Mouse (Mus musculus) cerebellum, adult 2 months (tissue): ENCODE data around the gene Zfp978. TPM values are rescaled to one million over a fixed set of nuclear protein-coding genes. Genes with fewer than 3 reads are reported as not detected.
"Not testable (repeated sequence)": the region's sequence is repeated elsewhere in the genome, so short reads cannot be mapped to it uniquely, and the experiment has no call there.

ENCODE experiments used
- DNase-seq, 2 experiments: peaks; one replicate each; pipeline ENCODE4 v3.0.0; 2021
- H3K27ac ChIP-seq: fragments of 200-500 bp; 2 replicates; pipeline ENCODE4 v1.5.1; 2012; ENCODE audit warnings: low read length, control low read depth, inconsistent platforms; ENCODE audit not compliant: insufficient read depth
- H3K27me3 ChIP-seq: fragments of 200-500 bp; 2 replicates; pipeline ENCODE4 v1.6.1; 2012; ENCODE audit warnings: inconsistent platforms, mild to moderate bottlenecking, low read length, moderate library complexity; ENCODE audit not compliant: control insufficient read depth, insufficient read depth
- H3K4me1 ChIP-seq: fragments of 200-500 bp; 2 replicates; pipeline ENCODE4 v1.6.1; 2011; ENCODE audit warnings: low read length; ENCODE audit not compliant: control insufficient read depth, insufficient read depth
- H3K4me3 ChIP-seq: fragments of 200-500 bp; replicated peaks from 2 replicates; pipeline ENCODE3; 2011; ENCODE audit warnings: mild to moderate bottlenecking, low read depth, low read length, control low read depth; ENCODE audit not compliant: insufficient read depth
- WGBS: fragments of 180-500 bp; shearing (Covaris S2); methylation state at CpG from one replicate; pipeline ENCODE4 v1.1.7; 2018; 5-methylcytosine and 5-hydroxymethylcytosine counted together
- polyA plus RNA-seq: library from polyadenylated mRNA; depleted of rRNA; stranded (reverse); fragments of >200 nt; gene quantifications from 2 replicates; pipeline ENCODE4 v1.2.3, GENCODE M21; 2012

Zfp978 gene
- polyA plus RNA-seq, 1 experiment: not detected

GRCm38 (mm10) chr4:147345061-147345554 is 16.0 kb upstream of the Zfp978 start:
- not testable (repeated sequence) for H3K4me3 ChIP-seq, H3K4me1 ChIP-seq, H3K27ac ChIP-seq, DNase-seq, H3K27me3 ChIP-seq
- WGBS: 86% methylated on average over 2 of the region's 2 CpGs

GRCm38 (mm10) chr4:147346361-147347035 is 14.6 kb upstream of the Zfp978 start:
- 56% methylated on average over 4 of the region's 4 CpGs for WGBS
- not testable (repeated sequence) for DNase-seq, H3K27me3 ChIP-seq, H3K4me3 ChIP-seq, H3K4me1 ChIP-seq, H3K27ac ChIP-seq

GRCm38 (mm10) chr4:147347300-147347699 is 13.8 kb upstream of the Zfp978 start:
- H3K27me3 ChIP-seq, H3K4me3 ChIP-seq, DNase-seq, H3K4me1 ChIP-seq, H3K27ac ChIP-seq: not testable (repeated sequence)
- 67% methylated on average over 4 of the region's 4 CpGs for WGBS

GRCm38 (mm10) chr4:147347880-147348279 is 13.2 kb upstream of the Zfp978 start:
- not testable (repeated sequence) for DNase-seq, H3K27me3 ChIP-seq, H3K4me3 ChIP-seq, H3K27ac ChIP-seq, H3K4me1 ChIP-seq
- WGBS: 73% methylated on average over 2 of the region's 3 CpGs

GRCm38 (mm10) chr4:147348401-147348800 is 12.7 kb upstream of the Zfp978 start:
- H3K27ac ChIP-seq, DNase-seq, H3K4me3 ChIP-seq, H3K27me3 ChIP-seq, H3K4me1 ChIP-seq: not testable (repeated sequence)
- 68% methylated on average over 2 of the region's 2 CpGs for WGBS

GRCm38 (mm10) chr4:147348906-147349686 is 12.0 kb upstream of the Zfp978 start:
- H3K27me3 ChIP-seq, H3K4me3 ChIP-seq, DNase-seq, H3K4me1 ChIP-seq, H3K27ac ChIP-seq: not testable (repeated sequence)
- WGBS: 88% methylated on average over 18 of the region's 19 CpGs

GRCm38 (mm10) chr4:147349687-147350415 is 11.3 kb upstream of the Zfp978 start:
- H3K4me3 ChIP-seq, DNase-seq, H3K4me1 ChIP-seq, H3K27ac ChIP-seq, H3K27me3 ChIP-seq: not testable (repeated sequence)
- 78% methylated on average over 9 of the region's 9 CpGs for WGBS

GRCm38 (mm10) chr4:147350541-147350940 is 10.6 kb upstream of the Zfp978 start:
- H3K27me3 ChIP-seq, H3K27ac ChIP-seq, H3K4me1 ChIP-seq, DNase-seq, H3K4me3 ChIP-seq: not testable (repeated sequence)
- 77% methylated on average over 2 of the region's 2 CpGs for WGBS

- WGBS: 83% methylated on average over 11 of the region's 13 CpGs
- not testable (repeated sequence) for H3K27ac ChIP-seq, H3K27me3 ChIP-seq, H3K4me1 ChIP-seq, DNase-seq, H3K4me3 ChIP-seq
Observed at GRCm38 (mm10) chr4:147351376-147351980, 9.6 kb upstream of the Zfp978 start.

- 74% methylated on average over 4 of the region's 4 CpGs for WGBS
- not testable (repeated sequence) for H3K4me1 ChIP-seq, H3K4me3 ChIP-seq, H3K27ac ChIP-seq, H3K27me3 ChIP-seq, DNase-seq
Observed at GRCm38 (mm10) chr4:147353626-147354025, 7.5 kb upstream of the Zfp978 start.

GRCm38 (mm10) chr4:147356042-147356441 is 5.1 kb upstream of the Zfp978 start:
- DNase-seq, H3K27me3 ChIP-seq, H3K4me1 ChIP-seq, H3K4me3 ChIP-seq, H3K27ac ChIP-seq: not testable (repeated sequence)
- WGBS: no CpG with 5 or more reads among the region's 3 CpGs

- DNase-seq, H3K4me3 ChIP-seq, H3K27ac ChIP-seq, H3K4me1 ChIP-seq, H3K27me3 ChIP-seq: not testable (repeated sequence)
- WGBS: no CpG with 5 or more reads among the region's 2 CpGs
Observed at GRCm38 (mm10) chr4:147357195-147357594, 3.9 kb upstream of the Zfp978 start.
